8 mouse cellular contexts compared by ENCODE assay signal in genomic region chr14:25707691-25708181, GRCm38 (mm10). TPM values are rescaled to one million over a fixed set of nuclear protein-coding genes. Genes with fewer than 3 reads are reported as not detected.
DNase-seq lines count a peak whose midpoint lies in the region; ATAC-seq and TF ChIP-seq lines count a peak whose summit lies in the region.

No protein-coding gene starts in this region.

- ATAC-seq in granulocyte monocyte progenitor cell, adult 5-6 weeks (replicated peaks; ENCODE audit: poor library complexity, severe bottlenecking), result peak; percentile 85
- no peak for ATAC-seq in kidney, embryonic 15.5 days (replicated peaks; ENCODE audit: low FRiP score)
- ATAC-seq in lung, embryonic 14.5 days (ENCODE audit: insufficient read depth), result no peak

- H3K4me1 ChIP-seq in bone marrow macrophage, adult 2 months (ENCODE audit: control insufficient read depth, insufficient read depth, low read length), result peaks cover 3% of the 10 kb centered on the region; the same call in 1 of the 2 replicates
- H3K4me1 ChIP-seq in kidney, embryonic 15.5 days, result peaks cover 44% of the 10 kb centered on the region
- H3K4me1 ChIP-seq in lung, embryonic 14.5 days (ENCODE audit: insufficient read depth), result peaks cover 21% of the 10 kb centered on the region

- TF ChIP-seq CTCF in bone marrow macrophage, adult 2 months (IDR thresholded peaks at IDR 0.05; ENCODE audit: low read depth, low read length), result peak; percentile 95
- peak; percentile 95 for TF ChIP-seq CTCF in lung, embryonic 14.5 days (IDR thresholded peaks at IDR 0.05; ENCODE audit: low read depth)

- WGBS in kidney, embryonic 15.5 days, result 44% methylated on average over 5 of the region's 5 CpGs
- 42% methylated on average over 5 of the region's 5 CpGs for WGBS in lung, embryonic 14.5 days

- no peaks in the 10 kb centered on the region for H3K9me3 ChIP-seq in kidney, embryonic 15.5 days (replicated peaks)
- H3K9me3 ChIP-seq in lung, embryonic 14.5 days (ENCODE audit: low read depth, low read length), result no peaks in the 10 kb centered on the region

- DNase-seq in spleen, postnatal 36 days (ENCODE audit: low spot score in 2 of 2), result peak; percentile 41 to 62
- DNase-seq in spleen, postnatal 14 days (ENCODE audit: low spot score in 2 of 2), result no peak
- peak; percentile 92 for DNase-seq in lung, embryonic 14.5 days
- peak; percentile 79 for DNase-seq in splenic B cell, adult 2 months (ENCODE audit: low read depth, low spot score)
- no peak for DNase-seq in urinary bladder, postnatal 10 days (ENCODE audit: low spot score)

- H3K27ac ChIP-seq in bone marrow macrophage, adult 2 months (ENCODE audit: insufficient read depth, low read depth, low read length), result no peak overlapping the region
- H3K27ac ChIP-seq in kidney, embryonic 15.5 days, result peak overlapping the region; percentile 76
- peak overlapping the region; percentile 78; the same call in 1 of the 2 replicates for H3K27ac ChIP-seq in lung, embryonic 14.5 days (ENCODE audit: low read depth)

- H3K9ac ChIP-seq in kidney, embryonic 15.5 days, result no peak overlapping the region
- H3K9ac ChIP-seq in lung, embryonic 14.5 days, result no peak overlapping the region

- no peaks in the 10 kb centered on the region for H3K27me3 ChIP-seq in kidney, embryonic 15.5 days
- no peaks in the 10 kb centered on the region for H3K27me3 ChIP-seq in lung, embryonic 14.5 days (ENCODE audit: insufficient read depth, low read length)
- no peaks in the 10 kb centered on the region for H3K27me3 ChIP-seq in splenic B cell, adult 2 months (ENCODE audit: control insufficient read depth, insufficient read depth, low read length, poor library complexity, severe bottlenecking)

- H3K36me3 ChIP-seq in kidney, embryonic 15.5 days, result no peaks in the 10 kb centered on the region
- H3K36me3 ChIP-seq in lung, embryonic 14.5 days (ENCODE audit: insufficient read depth), result no peaks in the 10 kb centered on the region
- no peaks in the 10 kb centered on the region for H3K36me3 ChIP-seq in splenic B cell, adult 2 months (ENCODE audit: control insufficient read depth, insufficient read depth, low read length, poor library complexity, severe bottlenecking)

- H3K4me3 ChIP-seq in bone marrow macrophage, adult 2 months (ENCODE audit: insufficient read depth, low read length), result no peak overlapping the region
- no peak overlapping the region for H3K4me3 ChIP-seq in kidney, embryonic 15.5 days (replicated peaks)
- H3K4me3 ChIP-seq in lung, embryonic 14.5 days (ENCODE audit: low read depth, low read length), result no peak overlapping the region

- no peak for TF ChIP-seq POLR2A in bone marrow macrophage, adult 2 months (IDR thresholded peaks at IDR 0.05; ENCODE audit: borderline replicate concordance, low read depth, low read length)

- H3K4me2 ChIP-seq in kidney, embryonic 15.5 days, result no peak overlapping the region
- no peak overlapping the region for H3K4me2 ChIP-seq in lung, embryonic 14.5 days

RNA-seq across cellular contexts. Expression of gene Ppif, which starts 13.8 kb away (rescaled TPM):
- 6.0 and 9.4 TPM in 2 replicates for polyA plus RNA-seq in bone marrow macrophage, adult 2 months (2012; ENCODE audit: insufficient read depth, insufficient read length, missing spikeins)
- 91.9 and 93.5 TPM in 2 replicates for total RNA-seq in granulocyte monocyte progenitor cell, adult 5-6 weeks (2014; fragmentation: Nextera tagmentation)
- 21.8 and 23.8 TPM in 2 replicates for total RNA-seq in granulocyte monocyte progenitor cell, adult 5-6 weeks (2017)
- polyA plus RNA-seq in kidney, embryonic 15.5 days (2015; fragmentation: Nextera tagmentation; extraction: Ambion mirVana), result 41.5 and 42.1 TPM in 2 replicates
- polyA plus RNA-seq in lung, embryonic 14.5 days (2014; fragmentation: Nextera tagmentation; extraction: Ambion mirVana), result 29.2 and 30.4 TPM in 2 replicates

Comparison
In these comparisons a context has a peak if more than half of its experiments do, and no peak if none do; other contexts are left out.
1. DNase-seq: peak in spleen, postnatal 36 days (2 of 2), lung, embryonic 14.5 days (single experiment) and splenic B cell, adult 2 months (single experiment); none in spleen, postnatal 14 days (0 of 2) and urinary bladder, postnatal 10 days (single experiment).